Mouse (Mus musculus): ENCODE data around the gene Fastkd1. TPM values are rescaled to one million over a fixed set of nuclear protein-coding genes. Genes with fewer than 3 reads are reported as not detected.
A peak's percentile ranks its signal among the peaks of the same experiment; 100 is the strongest.

The Fastkd1 gene
- 6.3 and 6.6 TPM in 2 replicates for polyA plus RNA-seq (2015; fragmentation: Nextera tagmentation; extraction: Ambion mirVana)

- Histone ChIP-seq H3K4me3 (ENCODE audit: low read depth, low read length) (peak within 1 kb of the TSS; percentile 86), H3K27ac (ENCODE audit: low read depth) (peak within 1 kb of the TSS; percentile 87), H3K4me2 (ENCODE audit: low read depth, low read length) (peak within 1 kb of the TSS; percentile 99), H3K9me3 (ENCODE audit: low read length) (no peaks in the 10 kb centered on the region), H3K4me1 (ENCODE audit: insufficient read depth) (peaks cover 2% of the 10 kb centered on the region; the same call in 1 of the 2 replicates), H3K9ac (replicated peaks) (peak within 1 kb of the TSS; percentile 84), H3K27me3 (ENCODE audit: insufficient read depth, low read length) (no peaks in the 10 kb centered on the region), H3K36me3 (replicated peaks; ENCODE audit: insufficient read depth, low read length) (peaks cover 5% of the 10 kb centered on the region; the same call in 1 of the 2 replicates)
- WGBS (ENCODE audit: insufficient replicate concordance) = under 1% methylated on average over 39 of the region's 39 CpGs
- DNase-seq (peak; percentile 86), ATAC-seq (peak; percentile 99)
- no peak for TF ChIP-seq EP300 (IDR thresholded peaks at IDR 0.05; ENCODE audit: low read depth)
- no peak for TF ChIP-seq CTCF (IDR thresholded peaks at IDR 0.05; ENCODE audit: low read depth)
These were observed at the start of gene Fastkd1 for GRCm38 (mm10) chr2:69712981-69713625. Gene Fastkd1 (minus strand): TSS chr2:69713516.

DNA sequence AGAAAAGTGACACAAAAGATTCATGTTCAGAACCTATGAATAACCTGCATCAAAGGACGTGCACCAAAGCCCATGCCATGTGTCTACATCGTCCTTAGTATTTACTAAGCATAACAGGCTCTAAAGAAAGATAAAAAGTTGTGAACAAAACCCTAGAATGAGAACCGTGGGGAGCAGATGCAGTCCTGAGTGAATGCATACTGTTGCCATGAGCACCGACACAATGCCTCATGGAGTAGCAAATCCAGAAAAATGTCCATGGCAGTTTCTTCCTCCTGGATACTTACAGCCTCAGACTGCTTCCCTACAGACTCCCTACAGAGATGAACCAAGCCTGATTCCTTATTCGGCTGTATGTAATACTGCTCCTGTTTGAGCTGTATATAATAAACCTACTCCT is 47.7 kb upstream of the Fastkd1 start:
- Histone ChIP-seq H3K9ac (replicated peaks) (no peak overlapping the region), H3K4me2 (ENCODE audit: low read depth, low read length) (no peak overlapping the region), H3K27ac (ENCODE audit: low read depth) (no peak overlapping the region), H3K27me3 (ENCODE audit: insufficient read depth, low read length) (no peaks in the 10 kb centered on the region), H3K4me1 (ENCODE audit: insufficient read depth) (no peaks in the 10 kb centered on the region), H3K9me3 (ENCODE audit: low read length) (no peaks in the 10 kb centered on the region), H3K4me3 (ENCODE audit: low read depth, low read length) (no peak overlapping the region), H3K36me3 (replicated peaks; ENCODE audit: insufficient read depth, low read length) (no peaks in the 10 kb centered on the region)
- 69% methylated on average over 5 of the region's 5 CpGs for WGBS (ENCODE audit: insufficient replicate concordance)
- DNase-seq (no peak), ATAC-seq (no peak)
- TF ChIP-seq CTCF (IDR thresholded peaks at IDR 0.05; ENCODE audit: low read depth) (no peak), EP300 (IDR thresholded peaks at IDR 0.05; ENCODE audit: low read depth) (no peak)

DNA sequence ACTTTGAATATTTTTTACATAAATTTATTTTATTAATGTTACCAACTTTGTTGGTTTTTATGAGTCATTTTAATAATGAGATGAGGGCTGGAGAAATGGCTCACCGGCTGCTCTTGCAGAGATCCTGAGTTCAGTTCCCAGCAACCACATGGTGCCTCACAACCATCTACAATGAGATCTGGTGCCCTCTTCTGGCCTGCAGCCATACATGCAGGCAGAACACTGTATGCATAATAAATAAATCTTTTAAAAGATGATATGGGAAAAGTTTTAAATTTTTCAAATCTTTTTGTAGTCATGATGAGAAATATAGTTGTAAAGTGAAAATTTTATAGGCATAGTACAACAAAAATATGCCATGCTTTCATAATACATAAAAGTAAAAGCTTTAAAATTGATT is 31.8 kb upstream of the Fastkd1 start:
- Histone ChIP-seq H3K9me3 (ENCODE audit: low read length) (peaks cover 7% of the 10 kb centered on the region; the same call in 1 of the 2 replicates), H3K4me2 (ENCODE audit: low read depth, low read length) (no peak overlapping the region), H3K9ac (replicated peaks) (no peak overlapping the region), H3K27me3 (ENCODE audit: insufficient read depth, low read length) (no peaks in the 10 kb centered on the region), H3K4me1 (ENCODE audit: insufficient read depth) (no peaks in the 10 kb centered on the region), H3K36me3 (replicated peaks; ENCODE audit: insufficient read depth, low read length) (peaks cover 47% of the 10 kb centered on the region), H3K27ac (ENCODE audit: low read depth) (no peak overlapping the region), H3K4me3 (ENCODE audit: low read depth, low read length) (no peak overlapping the region)
- no peak for DNase-seq
- TF ChIP-seq EP300 (IDR thresholded peaks at IDR 0.05; ENCODE audit: low read depth) (no peak), CTCF (IDR thresholded peaks at IDR 0.05; ENCODE audit: low read depth) (peak; percentile 52)
- 90% methylated on average over 1 of the region's 1 CpGs for WGBS (ENCODE audit: insufficient replicate concordance)
- ATAC-seq = no peak

DNA sequence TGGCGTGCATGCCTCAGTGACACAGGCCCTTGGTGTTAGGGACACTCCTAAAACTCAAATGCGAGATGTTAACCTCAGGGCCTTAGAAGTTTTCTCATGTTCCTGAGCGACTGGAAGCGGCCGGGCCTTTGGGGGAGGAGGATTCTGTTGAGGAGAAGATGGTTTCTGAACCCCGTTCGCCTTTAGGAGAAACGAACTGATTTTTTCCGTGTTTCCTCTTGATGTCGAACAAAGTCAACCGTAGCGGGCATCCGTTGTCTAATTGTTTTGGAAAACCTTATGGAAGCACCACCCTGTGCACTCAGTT is 10.2 kb upstream of the Fastkd1 start:
- 0% methylated on average over 13 of the region's 13 CpGs for WGBS (ENCODE audit: insufficient replicate concordance)
- Histone ChIP-seq H3K36me3 (replicated peaks; ENCODE audit: insufficient read depth, low read length) (no peaks in the 10 kb centered on the region), H3K9ac (replicated peaks) (peak overlapping the region; percentile 88), H3K4me1 (ENCODE audit: insufficient read depth) (peaks cover 15% of the 10 kb centered on the region), H3K27me3 (ENCODE audit: insufficient read depth, low read length) (no peaks in the 10 kb centered on the region), H3K4me2 (ENCODE audit: low read depth, low read length) (peak overlapping the region; percentile 87), H3K4me3 (ENCODE audit: low read depth, low read length) (peak overlapping the region; percentile 96), H3K27ac (ENCODE audit: low read depth) (peak overlapping the region; percentile 97), H3K9me3 (ENCODE audit: low read length) (no peaks in the 10 kb centered on the region)
- DNase-seq (no peak), ATAC-seq (no peak)
- TF ChIP-seq EP300 (IDR thresholded peaks at IDR 0.05; ENCODE audit: low read depth) (no peak), CTCF (IDR thresholded peaks at IDR 0.05; ENCODE audit: low read depth) (no peak)

DNA sequence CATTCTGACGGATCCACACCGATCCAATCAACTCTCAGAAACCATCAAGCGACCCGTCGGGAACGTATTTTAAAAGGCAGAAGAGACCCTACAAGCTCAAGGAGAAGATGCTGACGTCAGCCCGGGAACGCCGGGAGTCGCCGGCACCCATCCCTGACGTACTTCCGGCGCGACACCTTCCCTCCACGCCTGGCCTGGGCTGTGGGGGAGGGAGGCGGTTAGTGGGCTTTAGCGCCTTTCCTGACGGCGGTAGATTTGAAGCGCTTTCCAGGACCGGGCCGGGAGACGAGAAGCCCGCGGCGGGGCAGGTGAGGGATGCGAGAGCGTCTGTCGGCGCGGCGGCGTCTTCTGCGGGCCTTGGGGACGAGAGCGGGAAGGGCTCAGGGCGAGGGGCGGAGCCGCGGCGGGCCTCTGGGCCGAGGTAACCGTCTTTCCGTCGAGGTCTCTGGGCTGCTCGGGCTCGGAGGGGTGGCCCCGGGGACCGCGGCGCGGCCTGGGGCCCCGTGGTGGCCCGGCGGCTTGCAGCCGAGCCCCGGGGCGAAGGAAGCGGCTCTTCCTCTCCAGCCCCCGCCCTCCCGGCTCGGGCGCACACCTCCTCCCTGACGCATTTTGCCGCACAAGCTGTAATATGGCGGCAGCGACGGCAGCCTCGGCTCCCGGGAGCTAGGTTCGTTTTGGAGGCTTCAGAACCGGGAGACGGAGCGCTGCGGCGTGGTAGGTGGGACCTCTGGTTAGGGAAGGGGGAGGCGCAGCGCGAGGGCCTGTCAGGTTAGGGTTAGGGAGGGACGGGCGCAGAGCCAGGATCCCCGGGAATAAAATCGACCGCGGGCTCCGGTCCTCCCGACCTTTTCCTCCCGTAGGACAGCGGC is 9.6 kb upstream of the Fastkd1 start:
- Histone ChIP-seq H3K9me3 (ENCODE audit: low read length) (no peaks in the 10 kb centered on the region), H3K36me3 (replicated peaks; ENCODE audit: insufficient read depth, low read length) (no peaks in the 10 kb centered on the region), H3K9ac (replicated peaks) (peak overlapping the region; percentile 88), H3K4me1 (ENCODE audit: insufficient read depth) (peaks cover 15% of the 10 kb centered on the region), H3K27me3 (ENCODE audit: insufficient read depth, low read length) (no peaks in the 10 kb centered on the region), H3K27ac (ENCODE audit: low read depth) (peak overlapping the region; percentile 97), H3K4me3 (ENCODE audit: low read depth, low read length) (peak overlapping the region; percentile 96), H3K4me2 (ENCODE audit: low read depth, low read length) (peak overlapping the region; percentile 87)
- ATAC-seq (peak; percentile 89), DNase-seq (peak; percentile 94)
- under 1% methylated on average over 61 of the region's 91 CpGs for WGBS (ENCODE audit: insufficient replicate concordance)
- TF ChIP-seq CTCF (IDR thresholded peaks at IDR 0.05; ENCODE audit: low read depth) = no peak
- TF ChIP-seq EP300 (IDR thresholded peaks at IDR 0.05; ENCODE audit: low read depth) = 0 out of 2 replicates have a peak, but pooled peaks have one; percentile 16

DNA sequence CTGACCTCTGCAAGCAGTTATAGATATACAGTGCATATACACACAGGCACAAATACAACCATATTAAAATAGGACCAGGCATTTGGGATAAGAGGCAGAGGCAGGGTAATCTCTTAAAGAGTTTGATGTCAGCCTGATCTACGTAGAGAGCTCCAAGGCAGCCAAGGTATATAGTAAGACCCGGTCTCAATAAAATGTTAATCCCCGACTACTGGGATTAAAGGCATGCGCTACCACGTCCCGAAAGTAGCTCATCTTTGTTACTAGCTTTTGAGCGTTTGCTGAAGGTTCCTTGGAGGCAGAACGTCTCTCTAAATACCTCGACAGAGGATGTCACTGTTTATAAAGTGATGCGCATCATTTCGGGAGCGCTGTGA is 8.9 kb upstream of the Fastkd1 start, which contains the start of gene Ppig:
Ppig (plus strand) TSS at position 273 of the 377 bp plus-strand sequence.
- 6% methylated on average over 12 of the region's 12 CpGs for WGBS (ENCODE audit: insufficient replicate concordance)
- TF ChIP-seq EP300 (IDR thresholded peaks at IDR 0.05; ENCODE audit: low read depth) (no peak), CTCF (IDR thresholded peaks at IDR 0.05; ENCODE audit: low read depth) (no peak)
- Histone ChIP-seq H3K4me1 (ENCODE audit: insufficient read depth) (peaks cover 15% of the 10 kb centered on the region), H3K9me3 (ENCODE audit: low read length) (no peaks in the 10 kb centered on the region), H3K9ac (replicated peaks) (peak within 1 kb of the TSS; percentile 88), H3K4me2 (ENCODE audit: low read depth, low read length) (peak within 1 kb of the TSS; percentile 87), H3K36me3 (replicated peaks; ENCODE audit: insufficient read depth, low read length) (no peaks in the 10 kb centered on the region), H3K4me3 (ENCODE audit: low read depth, low read length) (peak within 1 kb of the TSS; percentile 96), H3K27ac (ENCODE audit: low read depth) (peak within 1 kb of the TSS; percentile 97), H3K27me3 (ENCODE audit: insufficient read depth, low read length) (no peaks in the 10 kb centered on the region)
- ATAC-seq (no peak), DNase-seq (no peak)
